Mouse (Mus musculus): ENCODE results near the gene Tjap1. TPM values are rescaled to one million over a fixed set of nuclear protein-coding genes. Genes with fewer than 3 reads are reported as not detected.
A peak's percentile ranks its signal among the peaks of the same experiment; 100 is the strongest.

The Tjap1 gene
- polyA plus RNA-seq, 1 experiment from 2014 or later, result 35.7 TPM

DNA sequence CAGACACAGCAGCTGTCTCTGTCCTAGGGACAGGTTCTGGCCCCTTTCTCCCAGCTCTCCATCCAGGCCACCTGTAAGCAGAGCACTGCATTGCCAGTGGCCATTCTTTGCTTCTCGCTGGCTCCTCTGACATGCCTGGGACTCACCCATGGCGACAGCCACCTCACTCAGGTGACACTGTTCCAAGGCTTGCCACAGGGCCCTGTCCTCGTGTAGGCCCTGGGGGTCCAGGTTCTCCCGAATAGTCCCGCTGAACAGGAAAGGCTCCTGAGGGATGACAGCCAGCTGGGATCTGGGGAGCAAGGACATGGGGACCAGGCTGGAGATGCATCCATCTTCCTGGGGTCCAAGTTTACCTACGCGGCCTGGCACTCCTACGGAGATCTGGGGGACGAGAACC, 21.4 kb upstream of the Tjap1 start:
- Histone ChIP-seq H3K36me3 (peaks cover 36% of the 10 kb centered on the region), H3K4me2 (no peak overlapping the region), H3K9me3 (no peaks in the 10 kb centered on the region), H3K9ac (no peak overlapping the region), H3K27me3 (peaks cover 9% of the 10 kb centered on the region), H3K27ac (replicated peaks) (no peak overlapping the region), H3K4me3 (no peak overlapping the region), H3K4me1 (replicated peaks) (no peaks in the 10 kb centered on the region)
- no peak for ATAC-seq (ENCODE audit: low read depth)
- 89% methylated on average over 9 of the region's 9 CpGs for WGBS

DNA sequence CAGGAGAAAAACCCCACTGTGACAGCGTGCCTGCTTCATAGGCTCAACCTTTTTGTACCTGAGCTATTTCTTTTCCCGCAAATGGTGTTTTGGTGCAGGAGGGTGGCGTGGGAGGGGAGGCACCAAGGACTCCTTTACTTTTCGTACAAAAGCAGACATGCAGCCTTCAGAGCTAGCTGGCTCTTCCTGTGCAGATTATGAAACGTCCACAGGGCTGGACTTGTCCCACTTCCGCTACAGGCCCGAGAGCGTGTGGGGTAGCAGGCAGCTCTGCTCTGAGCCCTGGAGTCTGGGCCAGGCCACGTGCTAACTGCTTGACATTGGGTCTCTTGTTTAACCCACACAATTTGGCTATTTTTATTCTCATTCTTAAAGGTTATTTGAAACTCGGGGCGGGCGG, 19.1 kb upstream of the Tjap1 start:
- Histone ChIP-seq H3K4me1 (replicated peaks) (peaks cover 19% of the 10 kb centered on the region), H3K9ac (no peak overlapping the region), H3K27me3 (peaks cover 29% of the 10 kb centered on the region), H3K27ac (replicated peaks) (no peak overlapping the region), H3K4me3 (no peak overlapping the region), H3K4me2 (no peak overlapping the region), H3K36me3 (peaks cover 36% of the 10 kb centered on the region), H3K9me3 (no peaks in the 10 kb centered on the region)
- 80% methylated on average over 12 of the region's 12 CpGs for WGBS
- no peak for ATAC-seq (ENCODE audit: low read depth)

DNA sequence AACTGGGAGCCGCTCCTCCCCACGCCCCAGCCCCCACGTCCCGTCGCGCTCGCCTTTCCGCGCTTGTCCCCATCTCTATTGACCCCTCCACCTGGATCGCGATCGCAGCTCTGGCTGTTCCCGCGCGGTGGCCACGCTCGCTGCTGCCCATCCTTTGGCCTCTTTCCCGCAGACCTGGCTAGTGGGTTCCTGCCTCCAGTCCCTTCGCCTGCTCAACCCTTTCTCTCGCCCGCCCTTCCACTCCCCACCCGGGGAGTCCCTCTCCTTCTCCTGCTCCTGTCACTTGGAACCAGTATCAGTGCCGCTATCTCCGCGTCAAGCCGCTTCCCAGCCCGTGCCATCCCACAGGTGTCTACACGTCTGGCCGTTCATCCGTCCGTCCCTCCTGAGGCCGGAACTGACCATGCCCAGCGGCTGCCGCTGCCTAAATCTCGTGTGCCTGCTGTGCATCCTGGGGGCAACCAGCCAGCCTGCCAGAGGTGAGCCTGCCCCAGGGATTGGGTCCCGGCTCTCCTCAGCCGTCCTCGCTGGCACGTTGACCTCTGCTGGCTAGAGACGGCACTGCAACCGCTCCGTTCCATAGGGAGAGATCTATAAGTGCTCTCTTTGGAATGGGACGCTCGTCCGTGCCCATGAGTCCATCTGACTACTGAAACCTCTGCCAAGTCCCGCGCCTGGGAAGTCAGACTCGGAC, 15.5 kb upstream of the Tjap1 start:
- Histone ChIP-seq H3K27me3 (peaks cover 59% of the 10 kb centered on the region), H3K9ac (peak overlapping the region; percentile 83)

DNA sequence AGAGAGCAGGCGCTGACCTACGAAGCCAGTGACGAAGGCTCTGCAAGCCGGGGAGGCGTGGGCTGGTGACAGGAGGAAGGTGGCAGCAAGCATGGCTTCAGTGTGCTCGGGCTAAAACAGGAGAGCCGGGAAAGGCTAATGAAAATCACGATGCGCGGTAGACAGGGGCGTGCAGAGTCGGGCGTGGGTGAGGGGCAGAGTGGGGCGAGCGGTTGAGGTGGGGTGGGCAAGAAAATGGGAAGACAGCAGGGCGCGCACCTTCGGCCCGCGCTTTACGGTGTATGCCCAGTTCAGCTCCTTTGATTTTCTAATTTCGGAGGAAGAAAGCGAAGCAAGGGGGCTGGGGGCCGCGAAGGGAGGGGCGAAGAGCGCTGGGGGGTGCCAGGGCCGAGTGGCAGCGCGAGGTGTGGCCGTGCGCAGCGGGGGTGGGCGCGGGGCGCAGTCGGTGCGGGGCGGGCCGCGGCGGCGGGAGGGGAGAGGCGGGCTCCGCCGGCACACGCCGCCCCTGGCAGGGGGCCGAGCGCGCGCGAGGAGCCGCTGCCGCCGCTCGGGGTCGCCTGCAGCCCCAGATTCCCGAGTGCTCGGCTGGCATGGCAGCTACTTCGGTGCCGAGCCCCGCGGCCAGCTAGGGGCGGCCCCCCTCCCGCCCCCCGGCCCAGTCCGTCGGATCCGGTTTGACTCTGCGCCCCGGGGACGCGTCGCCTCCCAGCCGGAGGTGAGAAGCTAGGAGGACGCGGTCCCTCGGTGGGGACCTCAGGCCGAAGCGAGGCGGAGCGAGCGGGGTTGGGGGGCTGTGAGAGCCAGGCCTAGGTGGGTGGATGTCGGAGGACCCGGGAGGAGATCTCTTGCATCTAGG, 14.8 kb upstream of the Tjap1 start, which contains the start of gene Dlk2:
Gene Dlk2, plus strand, starts transcription at position 58 of the 856 bp plus-strand sequence.
- peak within 1 kb of the TSS; percentile 81 for H3K27ac ChIP-seq (replicated peaks)
- H3K27me3 ChIP-seq, result peaks cover 65% of the 10 kb centered on the region

More for the DNA sequence above, 15.5 kb upstream of the Tjap1 start:
- H3K4me1 ChIP-seq (replicated peaks), result peaks cover 19% of the 10 kb centered on the region
- H3K4me2 ChIP-seq, result peak overlapping the region; percentile 97
- no peaks in the 10 kb centered on the region for H3K9me3 ChIP-seq
- under 1% methylated on average over 47 of the region's 48 CpGs for WGBS
- H3K36me3 ChIP-seq, result peaks cover 18% of the 10 kb centered on the region
- peak overlapping the region; percentile 81 for H3K27ac ChIP-seq (replicated peaks)
- peak overlapping the region; percentile 70 for H3K4me3 ChIP-seq
- ATAC-seq (ENCODE audit: low read depth), result peak; percentile 84

DNA sequence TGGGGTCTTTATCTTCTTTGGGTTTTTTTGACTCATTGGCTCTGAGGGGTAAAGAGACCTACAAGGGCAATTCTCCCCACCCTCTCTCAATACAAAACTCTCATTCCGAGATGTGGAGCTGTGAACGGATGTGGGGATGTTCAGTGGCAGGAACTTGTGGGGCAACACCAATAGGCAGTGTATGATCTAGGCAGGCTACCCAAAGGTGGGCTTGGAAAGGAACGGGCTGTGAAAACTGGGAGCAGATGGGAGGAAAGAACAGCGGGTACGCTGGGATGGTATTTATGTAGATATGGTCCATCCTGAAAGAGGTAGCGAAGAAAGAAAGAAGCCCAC, 14.2 kb upstream of the Tjap1 start:
- Histone ChIP-seq H3K4me1 (replicated peaks) (peaks cover 19% of the 10 kb centered on the region), H3K36me3 (peaks cover 4% of the 10 kb centered on the region; the same call in 1 of the 2 replicates), H3K27ac (replicated peaks) (peak overlapping the region; percentile 81), H3K27me3 (peaks cover 71% of the 10 kb centered on the region), H3K9ac (peak overlapping the region; percentile 83), H3K4me2 (peak overlapping the region; percentile 97), H3K9me3 (no peaks in the 10 kb centered on the region), H3K4me3 (peak overlapping the region; percentile 70)
- no peak; the same call in none of the 2 replicates for ATAC-seq (ENCODE audit: low read depth)
- 11% methylated on average over 6 of the region's 6 CpGs for WGBS

More for the DNA sequence above, 14.8 kb upstream of the Tjap1 start, which contains the start of gene Dlk2:
- Histone ChIP-seq H3K4me3 (peak within 1 kb of the TSS; percentile 70), H3K9me3 (no peaks in the 10 kb centered on the region), H3K36me3 (peaks cover 10% of the 10 kb centered on the region), H3K4me2 (peak within 1 kb of the TSS; percentile 97), H3K9ac (peak within 1 kb of the TSS; percentile 83), H3K4me1 (replicated peaks) (peaks cover 19% of the 10 kb centered on the region)
- ATAC-seq (ENCODE audit: low read depth), result peak; percentile 67
- WGBS, result under 1% methylated on average over 71 of the region's 86 CpGs

DNA sequence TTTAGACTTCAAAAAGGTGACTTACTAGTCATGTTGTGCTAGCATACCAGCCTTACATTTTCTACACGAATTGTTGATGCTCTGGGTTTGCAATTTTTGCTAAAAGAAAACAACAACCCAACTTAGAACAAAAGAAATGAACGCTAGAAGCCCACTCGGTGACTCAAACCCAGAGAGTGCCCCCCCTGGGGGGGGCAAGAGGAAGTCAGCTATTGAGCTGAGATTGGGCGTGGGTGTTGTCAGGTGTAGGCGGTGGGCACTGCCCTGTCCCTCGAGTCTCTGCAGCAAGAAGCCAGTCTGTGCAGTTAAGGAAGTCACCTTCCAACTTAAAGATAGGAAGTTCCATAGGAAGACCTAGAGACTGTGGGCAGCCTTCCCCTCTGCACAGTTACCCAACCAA, 13.8 kb upstream of the Tjap1 start:
- no peak for ATAC-seq (ENCODE audit: low read depth)
- peaks cover 71% of the 10 kb centered on the region for H3K27me3 ChIP-seq
- H3K4me2 ChIP-seq, result peak overlapping the region; percentile 97
- no peak overlapping the region; the same call in 1 of the 2 replicates for H3K27ac ChIP-seq (replicated peaks)
- peaks cover 19% of the 10 kb centered on the region for H3K4me1 ChIP-seq (replicated peaks)
- no peak overlapping the region for H3K9ac ChIP-seq
- WGBS, result 49% methylated on average over 6 of the region's 6 CpGs
- peak overlapping the region; percentile 70 for H3K4me3 ChIP-seq
- H3K36me3 ChIP-seq, result no peaks in the 10 kb centered on the region
- no peaks in the 10 kb centered on the region for H3K9me3 ChIP-seq

DNA sequence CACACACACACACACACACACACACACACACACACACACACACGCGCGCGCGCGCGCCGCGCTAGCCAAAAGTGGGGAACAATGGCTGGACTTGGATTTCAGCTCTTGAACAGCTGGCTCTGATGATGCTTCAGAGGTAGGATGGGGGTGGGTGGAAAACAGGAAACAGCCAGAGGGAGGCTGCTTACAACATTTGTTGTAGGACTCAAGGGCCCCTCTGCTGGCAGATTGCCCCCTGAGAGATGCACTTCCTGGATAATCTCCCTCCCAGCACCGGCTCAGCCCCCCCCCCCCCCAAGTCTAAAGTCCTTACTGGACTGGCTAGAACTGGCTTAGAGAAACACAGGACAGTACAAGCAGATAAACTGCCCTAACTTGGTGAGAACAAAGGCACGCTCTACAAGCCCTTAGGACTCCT, 4.9 kb upstream of the Tjap1 start:
- Histone ChIP-seq H3K4me1 (replicated peaks) (peaks cover 15% of the 10 kb centered on the region), H3K9ac (no peak overlapping the region), H3K4me3 (no peak overlapping the region), H3K27ac (replicated peaks) (0 out of 2 replicates have a peak overlapping the region, but pooled peaks have one; percentile 5), H3K36me3 (no peaks in the 10 kb centered on the region), H3K9me3 (no peaks in the 10 kb centered on the region), H3K27me3 (peaks cover 8% of the 10 kb centered on the region), H3K4me2 (no peak overlapping the region)
- no peak for ATAC-seq (ENCODE audit: low read depth)
- 66% methylated on average over 11 of the region's 11 CpGs for WGBS

DNA sequence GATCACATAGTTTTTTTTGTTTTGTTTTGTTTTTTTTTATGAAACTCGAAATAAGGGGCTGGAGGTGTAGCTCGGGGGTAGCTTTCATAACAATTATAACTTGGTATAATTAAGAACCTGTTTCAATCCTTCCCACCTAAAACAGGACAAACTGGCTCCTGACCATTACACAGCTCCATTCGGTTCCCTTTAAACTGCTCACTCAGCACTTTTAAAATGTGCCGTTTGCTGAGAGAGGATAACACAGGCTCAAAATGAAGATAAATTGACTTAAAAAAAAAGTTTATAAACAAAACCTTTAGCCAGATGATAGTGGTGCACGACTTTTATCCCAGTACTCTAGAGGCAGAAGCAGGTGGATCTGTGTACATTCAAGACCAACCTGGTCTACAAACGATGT, 2.6 kb upstream of the Tjap1 start:
- peaks cover 34% of the 10 kb centered on the region for H3K4me1 ChIP-seq (replicated peaks)
- no peak overlapping the region for H3K4me2 ChIP-seq
- H3K9me3 ChIP-seq, result no peaks in the 10 kb centered on the region
- peaks cover 2% of the 10 kb centered on the region; the same call in 1 of the 2 replicates for H3K36me3 ChIP-seq
- no peak for ATAC-seq (ENCODE audit: low read depth)
- H3K4me3 ChIP-seq, result no peak overlapping the region
- H3K9ac ChIP-seq, result no peak overlapping the region
- WGBS, result 75% methylated on average over 6 of the region's 6 CpGs
- no peak overlapping the region for H3K27ac ChIP-seq (replicated peaks)
- H3K27me3 ChIP-seq, result no peaks in the 10 kb centered on the region

DNA sequence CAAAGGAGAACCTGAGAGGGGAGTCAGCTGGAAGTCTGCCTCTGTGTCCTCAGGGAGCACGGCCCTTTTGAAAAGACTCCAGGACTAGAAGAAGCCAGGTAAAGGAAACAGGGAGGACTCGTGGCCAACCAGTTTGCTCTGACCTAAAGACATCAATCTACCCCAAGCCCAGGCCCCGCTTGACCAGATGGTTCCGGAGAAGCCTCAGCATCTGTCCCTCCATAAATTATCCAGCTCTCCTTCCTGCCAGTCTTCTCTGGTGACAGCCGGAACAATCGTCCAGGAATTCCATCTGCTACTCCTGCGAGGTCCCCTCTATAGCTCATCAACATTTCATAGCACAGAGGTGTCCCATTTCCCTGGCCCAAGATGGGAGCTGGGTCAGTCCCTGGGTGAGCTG, 1.8 kb upstream of the Tjap1 start:
- no peaks in the 10 kb centered on the region for H3K27me3 ChIP-seq
- H3K27ac ChIP-seq (replicated peaks), result no peak overlapping the region
- H3K4me3 ChIP-seq, result no peak overlapping the region
- H3K4me1 ChIP-seq (replicated peaks), result peaks cover 34% of the 10 kb centered on the region
- no peak for ATAC-seq (ENCODE audit: low read depth)
- no peak overlapping the region for H3K4me2 ChIP-seq
- no peaks in the 10 kb centered on the region for H3K9me3 ChIP-seq
- WGBS, result 34% methylated on average over 7 of the region's 7 CpGs
- H3K36me3 ChIP-seq, result peaks cover 3% of the 10 kb centered on the region
- H3K9ac ChIP-seq, result no peak overlapping the region

DNA sequence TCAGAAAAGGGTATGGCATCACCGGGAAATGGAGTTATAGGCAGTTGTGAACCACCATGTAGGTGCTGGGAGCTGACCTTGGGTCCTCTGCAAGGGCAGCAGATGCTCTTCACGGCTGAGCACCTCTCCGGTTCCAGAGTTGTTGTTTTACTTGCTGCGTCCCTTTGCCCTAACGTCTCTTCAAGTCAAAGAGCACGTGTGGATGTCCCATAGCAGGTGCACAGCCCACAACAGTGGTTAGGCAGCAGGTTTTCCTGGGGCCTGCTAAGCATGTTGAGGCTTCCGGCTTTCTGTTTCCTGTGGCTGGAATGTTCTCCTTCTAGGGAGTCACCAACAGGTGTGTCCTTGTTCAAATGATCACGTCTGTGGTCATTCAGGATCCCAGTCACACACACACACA, 1.1 kb upstream of the Tjap1 start:
- WGBS, result 84% methylated on average over 8 of the region's 8 CpGs
- no peak overlapping the region for H3K4me3 ChIP-seq
- H3K27me3 ChIP-seq, result no peaks in the 10 kb centered on the region
- no peak for ATAC-seq (ENCODE audit: low read depth)
- peaks cover 34% of the 10 kb centered on the region for H3K4me1 ChIP-seq (replicated peaks)
- H3K36me3 ChIP-seq, result peaks cover 10% of the 10 kb centered on the region
- no peak overlapping the region for H3K4me2 ChIP-seq
- H3K9ac ChIP-seq, result no peak overlapping the region
- H3K27ac ChIP-seq (replicated peaks), result no peak overlapping the region
- H3K9me3 ChIP-seq, result no peaks in the 10 kb centered on the region

DNA sequence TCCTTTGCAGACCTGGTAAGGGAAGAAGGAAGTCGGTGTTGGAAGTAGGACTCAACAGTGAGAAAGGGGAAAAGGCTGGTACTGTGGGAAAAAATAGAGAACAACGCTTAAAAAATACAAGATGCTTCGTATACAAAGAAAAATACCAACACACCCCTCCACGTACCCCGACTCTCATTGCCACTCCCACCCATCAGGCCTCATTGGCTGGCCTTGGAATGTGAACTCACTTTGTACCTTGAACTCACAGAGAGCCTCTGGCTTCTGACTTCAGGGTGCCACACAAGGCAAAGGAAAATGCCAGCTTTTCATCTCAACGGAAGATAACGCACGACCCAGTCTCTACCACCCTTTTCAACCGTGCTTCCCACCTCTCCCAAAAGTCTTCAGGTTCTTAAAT, 314 bp upstream of the Tjap1 start:
- peak overlapping the region; percentile 65 for H3K4me3 ChIP-seq
- no peaks in the 10 kb centered on the region for H3K27me3 ChIP-seq
- H3K4me2 ChIP-seq, result peak overlapping the region; percentile 96
- H3K4me1 ChIP-seq (replicated peaks), result peaks cover 34% of the 10 kb centered on the region
- peaks cover 14% of the 10 kb centered on the region for H3K36me3 ChIP-seq
- no peaks in the 10 kb centered on the region for H3K9me3 ChIP-seq
- WGBS, result 23% methylated on average over 9 of the region's 9 CpGs
- H3K27ac ChIP-seq (replicated peaks), result peak overlapping the region; percentile 78
- peak; percentile 65 for ATAC-seq (ENCODE audit: low read depth)
- 0 out of 2 replicates have a peak overlapping the region, but pooled peaks have one; percentile 10 for H3K9ac ChIP-seq
